Mouse (Mus musculus) right cerebral cortex, adult 2 months (tissue): ENCODE measurements around the gene Cnot3.
"Not testable (repeated sequence)": the region's sequence is repeated elsewhere in the genome, so short reads cannot be mapped to it uniquely, and the experiment has no call there.

Experiments
- DNase-seq, 2 experiments: peaks; one replicate each; pipeline ENCODE4 v3.0.0; 2021 to 2022; ENCODE audit warnings: low spot score in 2 of 2

The Cnot3 gene

GRCm38 (mm10) chr7:3698471-3698870 lies 53.4 kb downstream of the Cnot3 start:
- DNase-seq, result no peak

GRCm38 (mm10) chr7:3703148-3703878 lies 58.2 kb downstream of the Cnot3 start:
- DNase-seq, result no peak

GRCm38 (mm10) chr7:3703879-3704441 lies 58.9 kb downstream of the Cnot3 start, which contains the start of gene Rps9:
TSS of gene Rps9 (plus strand) at chr7:3703993.
- DNase-seq, result peak; percentile 98 to 99

GRCm38 (mm10) chr7:3704475-3704874 lies 59.4 kb downstream of the Cnot3 start:
- no peak for DNase-seq

GRCm38 (mm10) chr7:3705461-3705860 lies 60.4 kb downstream of the Cnot3 start:
- DNase-seq, result not testable (repeated sequence)

- no peak for DNase-seq
Measured at GRCm38 (mm10) chr7:3705911-3706310, 60.8 kb downstream of the Cnot3 start.

GRCm38 (mm10) chr7:3706343-3706934 lies 61.4 kb downstream of the Cnot3 start:
- no peak for DNase-seq

- no peak for DNase-seq
Measured at GRCm38 (mm10) chr7:3707027-3707426, 62.0 kb downstream of the Cnot3 start.

GRCm38 (mm10) chr7:3707568-3708413 lies 62.7 kb downstream of the Cnot3 start:
- no peak for DNase-seq

GRCm38 (mm10) chr7:3708447-3708980 lies 63.4 kb downstream of the Cnot3 start:
- DNase-seq, result not testable (repeated sequence)

GRCm38 (mm10) chr7:3709000-3709399 lies 63.9 kb downstream of the Cnot3 start:
- DNase-seq, result no peak
